Mouse (Mus musculus) intestine, postnatal 0 days (tissue): Measurements from ENCODE around the gene Gm17018. TPM values are rescaled to one million over a fixed set of nuclear protein-coding genes. Genes with fewer than 3 reads are reported as not detected.

Source experiments
- ATAC-seq: fragments of 200-750 bp; cut with Nextera tagmentation; 2 replicates; pipeline ENCODE4 v1.8.0; 2017; ENCODE audit warnings: mild to moderate bottlenecking, moderate TSS enrichment, moderate library complexity
- H3K27ac ChIP-seq: fragments of 300-500 bp; sonication (generic); 2 replicates; pipeline ENCODE4 v1.5.1; 2014; ENCODE audit warnings: mild to moderate bottlenecking, low read depth, low read length, moderate library complexity
- H3K27me3 ChIP-seq: fragments of 300-500 bp; sonication (generic); replicated peaks from 2 replicates; pipeline ENCODE4 v1.6.1; 2014; ENCODE audit warnings: low read length, mixed read lengths; ENCODE audit not compliant: control insufficient read depth, insufficient read depth
- H3K36me3 ChIP-seq: fragments of 300-500 bp; sonication (generic); 2 replicates; pipeline ENCODE4 v1.6.1; 2014; ENCODE audit warnings: mild to moderate bottlenecking, moderate library complexity; ENCODE audit not compliant: control insufficient read depth, insufficient read depth
- H3K4me1 ChIP-seq: fragments of 300-500 bp; sonication (generic); replicated peaks from 2 replicates; pipeline ENCODE4 v1.6.1; 2014; ENCODE audit warnings: antibody characterized with exemption, low read length, mixed read lengths; ENCODE audit not compliant: control insufficient read depth, insufficient read depth
- H3K4me2 ChIP-seq: fragments of 300-500 bp; sonication (generic); replicated peaks from 2 replicates; pipeline ENCODE4 v1.6.1; 2014; ENCODE audit warnings: low read depth, mild to moderate bottlenecking, moderate library complexity
- H3K4me3 ChIP-seq: fragments of 300-500 bp; sonication (generic); 2 replicates; pipeline ENCODE4 v1.5.1; 2014; ENCODE audit warnings: low read depth, low read length
- H3K9ac ChIP-seq: fragments of 300-500 bp; sonication (generic); 2 replicates; pipeline ENCODE4 v1.6.1; 2014; ENCODE audit warnings: mild to moderate bottlenecking, low read depth, low read length
- H3K9me3 ChIP-seq: fragments of 300-500 bp; sonication (generic); 2 replicates; pipeline ENCODE4 v1.6.1; 2016; ENCODE audit warnings: mixed run types; ENCODE audit not compliant: control insufficient read depth
- CTCF ChIP-seq: sonication (generic); IDR thresholded peaks from 2 replicates; pipeline ENCODE4 v1.5.1; 2016; ENCODE audit warnings: low read depth, mild to moderate bottlenecking, control low read depth, antibody characterized with exemption, moderate library complexity
- WGBS: fragments of 180-500 bp; shearing (Covaris S2); extraction: QIAGEN DNeasy Blood & Tissue Kit; methylation state at CpG from one replicate; pipeline ENCODE4 v1.1.7; 2014; 5-methylcytosine and 5-hydroxymethylcytosine counted together
- polyA plus RNA-seq: library from polyadenylated mRNA; unstranded; fragments of >200 nt; fragmentation: Nextera tagmentation; extraction: Ambion mirVana; gene quantifications from 2 replicates; pipeline ENCODE4 v1.2.1, GENCODE M21; 2015

The Gm17018 gene
- polyA plus RNA-seq, 1 experiment from 2014 or later, result 24.7 TPM

- Histone ChIP-seq H3K4me1 (no peaks in the 10 kb centered on the region), H3K9ac (no peak overlapping the region), H3K27ac (no peak overlapping the region), H3K4me2 (no peak overlapping the region), H3K27me3 (no peaks in the 10 kb centered on the region), H3K4me3 (no peak overlapping the region), H3K9me3 (no peaks in the 10 kb centered on the region), H3K36me3 (no peaks in the 10 kb centered on the region)
- WGBS, result 96% methylated on average over 4 of the region's 4 CpGs
- TF ChIP-seq CTCF, result no peak
- no peak for ATAC-seq
Observed at GRCm38 (mm10) chr19:45606701-45607100, 46.3 kb downstream of the Gm17018 start.

- ATAC-seq, result no peak
- Histone ChIP-seq H3K27ac (no peak overlapping the region), H3K27me3 (no peaks in the 10 kb centered on the region), H3K4me2 (no peak overlapping the region), H3K9ac (no peak overlapping the region), H3K9me3 (no peaks in the 10 kb centered on the region), H3K36me3 (no peaks in the 10 kb centered on the region), H3K4me3 (no peak overlapping the region), H3K4me1 (no peaks in the 10 kb centered on the region)
- no peak for TF ChIP-seq CTCF
- 69% methylated on average over 7 of the region's 7 CpGs for WGBS
Observed at GRCm38 (mm10) chr19:45607479-45607878, 47.1 kb downstream of the Gm17018 start.

- no peak for ATAC-seq
- Histone ChIP-seq H3K4me2 (no peak overlapping the region), H3K4me1 (no peaks in the 10 kb centered on the region), H3K4me3 (no peak overlapping the region), H3K9me3 (no peaks in the 10 kb centered on the region), H3K27me3 (no peaks in the 10 kb centered on the region), H3K27ac (no peak overlapping the region), H3K9ac (no peak overlapping the region), H3K36me3 (no peaks in the 10 kb centered on the region)
- TF ChIP-seq CTCF, result no peak
- 86% methylated on average over 13 of the region's 13 CpGs for WGBS
Observed at GRCm38 (mm10) chr19:45608648-45609339, 48.4 kb downstream of the Gm17018 start.

GRCm38 (mm10) chr19:45610823-45611222 is 50.4 kb downstream of the Gm17018 start:
- H3K27me3 ChIP-seq, result no peaks in the 10 kb centered on the region
- no peak overlapping the region for H3K4me2 ChIP-seq
- no peak overlapping the region for H3K27ac ChIP-seq
- no peak overlapping the region for H3K4me3 ChIP-seq
- 81% methylated on average over 5 of the region's 5 CpGs for WGBS
- no peaks in the 10 kb centered on the region for H3K4me1 ChIP-seq
- H3K36me3 ChIP-seq, result no peaks in the 10 kb centered on the region
- no peak overlapping the region for H3K9ac ChIP-seq
- TF ChIP-seq CTCF, result no peak
- ATAC-seq, result no peak
- no peaks in the 10 kb centered on the region for H3K9me3 ChIP-seq

- no peaks in the 10 kb centered on the region for H3K27me3 ChIP-seq
- H3K4me2 ChIP-seq, result no peak overlapping the region
- H3K9me3 ChIP-seq, result no peaks in the 10 kb centered on the region
- H3K36me3 ChIP-seq, result no peaks in the 10 kb centered on the region
- H3K4me1 ChIP-seq, result no peaks in the 10 kb centered on the region
- no peak overlapping the region for H3K4me3 ChIP-seq
- no peak overlapping the region for H3K27ac ChIP-seq
- H3K9ac ChIP-seq, result no peak overlapping the region
- ATAC-seq, result no peak
- WGBS, result 89% methylated on average over 8 of the region's 8 CpGs
- no peak for TF ChIP-seq CTCF
Observed at GRCm38 (mm10) chr19:45614375-45614774, 54.0 kb downstream of the Gm17018 start.

GRCm38 (mm10) chr19:45614928-45615327 is 54.5 kb downstream of the Gm17018 start:
- Histone ChIP-seq H3K9me3 (no peaks in the 10 kb centered on the region), H3K4me1 (no peaks in the 10 kb centered on the region), H3K27me3 (no peaks in the 10 kb centered on the region), H3K4me2 (no peak overlapping the region), H3K9ac (no peak overlapping the region; the same call in 1 of the 2 replicates), H3K36me3 (no peaks in the 10 kb centered on the region), H3K4me3 (no peak overlapping the region), H3K27ac (no peak overlapping the region)
- no peak for TF ChIP-seq CTCF
- ATAC-seq, result no peak
- 76% methylated on average over 3 of the region's 3 CpGs for WGBS
